Mouse (Mus musculus): ENCODE data around the gene Rnf144b. TPM values are rescaled to one million over a fixed set of nuclear protein-coding genes. Genes with fewer than 3 reads are reported as not detected.

Rnf144b gene
- polyA plus RNA-seq, 1 experiment from 2014 or later, result 1.6 TPM

DNA sequence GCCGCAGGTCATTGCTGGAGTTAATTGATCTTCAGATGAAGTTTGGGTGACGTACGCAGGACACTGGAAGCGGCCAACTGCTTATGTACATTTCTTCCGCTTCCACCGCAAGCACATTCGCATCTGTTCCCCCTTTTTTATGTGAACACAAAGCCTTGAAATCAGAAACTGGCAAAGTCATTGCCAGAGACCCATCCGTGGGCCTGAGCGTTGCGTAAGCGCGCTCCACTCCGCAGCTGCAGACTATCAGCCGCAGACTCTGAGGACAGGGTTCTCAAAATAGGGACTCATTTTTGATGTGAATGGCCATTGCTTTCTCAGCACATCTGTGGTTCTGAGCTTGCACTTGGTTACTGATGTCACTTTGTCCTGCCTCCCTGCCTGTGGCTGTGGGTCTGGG, 28.6 kb downstream of the Rnf144b start:
- H3K4me1 ChIP-seq (replicated peaks; ENCODE audit: insufficient read depth, low read length), result no peaks in the 10 kb centered on the region
- 92% methylated on average over 14 of the region's 14 CpGs for WGBS
- H3K4me2 ChIP-seq (ENCODE audit: low read length), result no peak overlapping the region
- H3K36me3 ChIP-seq (ENCODE audit: insufficient read depth, low read length), result no peaks in the 10 kb centered on the region
- ATAC-seq (replicated peaks; ENCODE audit: low FRiP score, low read depth) (no peak), DNase-seq (ENCODE audit: low spot score) (no peak)
- no peak overlapping the region for H3K9ac ChIP-seq (ENCODE audit: low read depth, low read length)
- H3K9me3 ChIP-seq (replicated peaks; ENCODE audit: low read length), result no peaks in the 10 kb centered on the region
- TF ChIP-seq CTCF (IDR thresholded peaks at IDR 0.05; ENCODE audit: low read depth), result no peak
- H3K27ac ChIP-seq, result no peak overlapping the region
- no peak overlapping the region for H3K4me3 ChIP-seq (replicated peaks; ENCODE audit: low read depth, low read length)
- H3K27me3 ChIP-seq (ENCODE audit: insufficient read depth, low read length), result no peaks in the 10 kb centered on the region

DNA sequence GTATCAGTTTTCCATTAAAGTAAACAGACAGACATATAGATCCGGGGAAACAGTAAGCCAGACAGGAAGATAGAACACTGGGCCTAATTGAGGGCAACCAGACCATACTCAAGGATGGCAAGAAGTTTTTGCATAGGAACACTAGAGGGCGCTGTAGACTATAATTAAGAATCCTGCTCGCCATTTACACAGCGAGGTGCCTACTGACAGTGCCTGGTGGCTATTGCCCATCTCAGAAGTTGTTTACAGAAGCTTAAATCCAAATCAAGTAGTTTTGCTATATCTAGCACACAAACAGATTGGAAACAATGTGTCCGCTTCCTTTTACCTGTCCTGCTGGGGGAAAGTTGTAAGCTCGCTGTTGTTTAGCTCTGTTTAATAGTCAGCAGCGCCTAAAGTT, 29.9 kb downstream of the Rnf144b start:
- peak; percentile 85 for TF ChIP-seq CTCF (IDR thresholded peaks at IDR 0.05; ENCODE audit: low read depth)
- DNase-seq (ENCODE audit: low spot score) (peak; percentile 94), ATAC-seq (replicated peaks; ENCODE audit: low FRiP score, low read depth) (no peak)
- H3K4me3 ChIP-seq (replicated peaks; ENCODE audit: low read depth, low read length), result no peak overlapping the region
- H3K4me1 ChIP-seq (replicated peaks; ENCODE audit: insufficient read depth, low read length), result no peaks in the 10 kb centered on the region
- no peak overlapping the region for H3K27ac ChIP-seq
- H3K4me2 ChIP-seq (ENCODE audit: low read length), result no peak overlapping the region
- H3K9me3 ChIP-seq (replicated peaks; ENCODE audit: low read length), result no peaks in the 10 kb centered on the region
- no peak overlapping the region for H3K9ac ChIP-seq (ENCODE audit: low read depth, low read length)
- H3K36me3 ChIP-seq (ENCODE audit: insufficient read depth, low read length), result no peaks in the 10 kb centered on the region
- 37% methylated on average over 7 of the region's 7 CpGs for WGBS
- H3K27me3 ChIP-seq (ENCODE audit: insufficient read depth, low read length), result no peaks in the 10 kb centered on the region

DNA sequence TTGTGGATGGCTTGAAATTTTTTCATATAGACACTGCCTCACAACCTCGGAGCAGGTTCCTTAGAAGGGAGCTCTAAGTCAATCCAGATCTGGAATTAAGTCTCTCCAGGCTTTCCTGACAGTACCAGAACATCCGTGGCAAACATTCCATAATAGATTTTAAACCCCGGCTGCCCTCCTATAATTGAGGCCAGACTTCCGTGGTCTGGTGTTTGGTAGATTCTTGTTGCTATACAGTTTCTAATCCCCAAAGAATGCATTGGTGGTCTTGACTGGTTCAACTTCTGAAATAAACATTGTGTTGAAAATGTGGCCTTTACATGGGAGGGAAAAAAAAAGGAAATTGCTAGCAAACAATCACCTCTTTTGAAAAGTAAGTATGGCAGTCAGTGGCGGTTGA, 30.8 kb downstream of the Rnf144b start:
- Histone ChIP-seq H3K4me1 (replicated peaks; ENCODE audit: insufficient read depth, low read length) (no peaks in the 10 kb centered on the region), H3K4me3 (replicated peaks; ENCODE audit: low read depth, low read length) (no peak overlapping the region), H3K36me3 (ENCODE audit: insufficient read depth, low read length) (no peaks in the 10 kb centered on the region), H3K4me2 (ENCODE audit: low read length) (no peak overlapping the region), H3K9ac (ENCODE audit: low read depth, low read length) (no peak overlapping the region), H3K9me3 (replicated peaks; ENCODE audit: low read length) (no peaks in the 10 kb centered on the region), H3K27ac (no peak overlapping the region), H3K27me3 (ENCODE audit: insufficient read depth, low read length) (no peaks in the 10 kb centered on the region)
- WGBS, result 79% methylated on average over 5 of the region's 5 CpGs
- ATAC-seq (replicated peaks; ENCODE audit: low FRiP score, low read depth) (no peak), DNase-seq (ENCODE audit: low spot score) (no peak)
- TF ChIP-seq CTCF (IDR thresholded peaks at IDR 0.05; ENCODE audit: low read depth), result no peak

DNA sequence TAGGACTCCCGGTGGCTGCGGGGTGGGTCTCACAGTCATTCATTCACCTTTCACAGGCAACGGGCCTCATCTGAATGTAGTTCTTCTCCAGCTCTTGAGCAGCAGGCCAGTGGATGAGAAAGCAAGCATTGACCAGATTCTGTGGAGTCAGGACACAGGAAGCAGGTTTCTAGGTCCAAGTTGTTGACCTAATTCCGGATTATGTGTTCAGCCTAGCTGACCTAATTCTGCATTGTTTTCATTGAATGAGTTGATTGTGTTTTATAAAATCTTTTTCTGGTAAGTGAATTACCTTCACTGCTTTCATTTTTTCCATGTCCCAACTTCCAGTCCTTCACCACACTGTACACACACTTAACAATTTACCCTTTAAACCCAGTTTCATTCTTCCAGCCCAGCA, 32.4 kb downstream of the Rnf144b start:
- no peak for TF ChIP-seq CTCF (IDR thresholded peaks at IDR 0.05; ENCODE audit: low read depth)
- no peak overlapping the region for H3K9ac ChIP-seq (ENCODE audit: low read depth, low read length)
- WGBS, result 62% methylated on average over 4 of the region's 4 CpGs

DNA sequence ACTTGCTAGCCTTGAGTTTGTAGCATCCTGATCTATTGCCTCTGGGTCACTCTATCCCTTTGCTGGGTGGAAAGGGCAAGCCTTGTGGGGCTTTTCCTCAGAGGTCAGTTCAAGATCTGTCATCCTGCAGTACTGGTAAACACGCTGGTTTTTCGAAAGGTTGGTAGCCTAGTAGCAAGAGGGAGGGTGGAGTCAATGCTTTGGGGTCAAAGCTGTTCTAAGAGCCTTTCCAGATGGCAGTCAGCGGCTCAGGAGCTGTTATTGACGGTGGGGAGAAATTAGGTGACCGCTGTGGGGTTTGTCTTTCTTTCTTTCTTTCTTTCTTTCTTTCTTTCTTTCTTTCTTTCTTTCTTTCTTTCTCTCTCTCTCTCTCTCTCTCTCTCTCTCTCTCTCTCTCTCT, 34.4 kb downstream of the Rnf144b start:
- WGBS, result 31% methylated on average over 5 of the region's 5 CpGs
- H3K36me3 ChIP-seq (ENCODE audit: insufficient read depth, low read length), result no peaks in the 10 kb centered on the region
- no peaks in the 10 kb centered on the region for H3K4me1 ChIP-seq (replicated peaks; ENCODE audit: insufficient read depth, low read length)
- H3K4me2 ChIP-seq (ENCODE audit: low read length), result no peak overlapping the region
- no peaks in the 10 kb centered on the region for H3K27me3 ChIP-seq (ENCODE audit: insufficient read depth, low read length)
- no peak overlapping the region for H3K9ac ChIP-seq (ENCODE audit: low read depth, low read length)
- DNase-seq (ENCODE audit: low spot score) (peak; percentile 26), ATAC-seq (replicated peaks; ENCODE audit: low FRiP score, low read depth) (no peak)
- H3K9me3 ChIP-seq (replicated peaks; ENCODE audit: low read length), result no peaks in the 10 kb centered on the region
- no peak overlapping the region for H3K27ac ChIP-seq
- H3K4me3 ChIP-seq (replicated peaks; ENCODE audit: low read depth, low read length), result no peak overlapping the region
- no peak for TF ChIP-seq CTCF (IDR thresholded peaks at IDR 0.05; ENCODE audit: low read depth)

More for the DNA sequence above, 32.4 kb downstream of the Rnf144b start:
- DNase-seq (ENCODE audit: low spot score) (no peak), ATAC-seq (replicated peaks; ENCODE audit: low FRiP score, low read depth) (no peak)
- no peaks in the 10 kb centered on the region for H3K36me3 ChIP-seq (ENCODE audit: insufficient read depth, low read length)
- H3K27me3 ChIP-seq (ENCODE audit: insufficient read depth, low read length), result no peaks in the 10 kb centered on the region
- H3K9me3 ChIP-seq (replicated peaks; ENCODE audit: low read length), result no peaks in the 10 kb centered on the region
- H3K4me1 ChIP-seq (replicated peaks; ENCODE audit: insufficient read depth, low read length), result no peaks in the 10 kb centered on the region
- H3K4me2 ChIP-seq (ENCODE audit: low read length), result no peak overlapping the region
- H3K4me3 ChIP-seq (replicated peaks; ENCODE audit: low read depth, low read length), result no peak overlapping the region
- H3K27ac ChIP-seq, result no peak overlapping the region

DNA sequence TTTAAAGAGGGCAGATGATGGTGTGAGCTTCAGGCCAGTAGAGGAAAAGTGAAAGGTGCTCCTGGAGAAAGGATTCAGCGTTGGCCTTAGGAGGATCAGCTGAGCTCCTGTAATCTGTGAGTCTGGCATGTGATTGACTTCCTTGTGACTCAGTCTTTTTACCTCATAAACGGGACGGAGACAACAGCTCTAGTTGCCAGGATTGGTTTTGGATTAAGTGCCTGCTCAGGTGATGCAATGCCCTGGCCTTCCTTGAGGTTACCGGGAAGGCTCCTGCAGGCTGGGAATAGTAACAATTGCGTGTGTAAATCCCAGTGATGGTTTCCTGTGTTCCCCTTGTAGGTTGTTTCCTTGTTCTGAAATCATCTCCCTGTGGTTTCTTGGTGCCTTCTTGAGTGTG, 39.5 kb downstream of the Rnf144b start:
- no peak for TF ChIP-seq CTCF (IDR thresholded peaks at IDR 0.05; ENCODE audit: low read depth)
- Histone ChIP-seq H3K27ac (no peak overlapping the region), H3K36me3 (ENCODE audit: insufficient read depth, low read length) (no peaks in the 10 kb centered on the region), H3K4me2 (ENCODE audit: low read length) (no peak overlapping the region), H3K9ac (ENCODE audit: low read depth, low read length) (no peak overlapping the region), H3K9me3 (replicated peaks; ENCODE audit: low read length) (no peaks in the 10 kb centered on the region), H3K27me3 (ENCODE audit: insufficient read depth, low read length) (no peaks in the 10 kb centered on the region), H3K4me1 (replicated peaks; ENCODE audit: insufficient read depth, low read length) (no peaks in the 10 kb centered on the region), H3K4me3 (replicated peaks; ENCODE audit: low read depth, low read length) (no peak overlapping the region)
- DNase-seq (ENCODE audit: low spot score) (no peak), ATAC-seq (replicated peaks; ENCODE audit: low FRiP score, low read depth) (no peak)
- 89% methylated on average over 5 of the region's 5 CpGs for WGBS

DNA sequence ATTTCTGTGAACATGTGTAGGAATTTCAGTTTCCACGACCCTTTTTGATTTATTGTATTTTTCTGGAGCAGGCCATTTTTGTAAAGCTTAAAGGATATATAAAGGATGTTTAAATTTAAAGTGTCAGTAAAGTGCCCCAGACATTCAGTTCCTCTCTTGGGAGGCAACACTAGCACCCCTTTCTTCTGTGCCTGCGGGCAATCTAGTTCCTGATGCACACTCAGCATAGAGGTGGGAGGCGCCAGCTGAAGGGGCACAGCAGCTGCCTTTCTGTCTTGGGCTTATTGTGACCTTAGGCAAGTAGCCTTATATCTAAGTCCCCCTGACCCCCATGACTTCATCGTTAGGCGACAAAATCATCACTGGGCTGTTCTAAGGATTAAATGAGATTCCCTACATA, 42.3 kb downstream of the Rnf144b start:
- no peak for ATAC-seq (replicated peaks; ENCODE audit: low FRiP score, low read depth)
- H3K36me3 ChIP-seq (ENCODE audit: insufficient read depth, low read length), result no peaks in the 10 kb centered on the region
- H3K4me3 ChIP-seq (replicated peaks; ENCODE audit: low read depth, low read length), result no peak overlapping the region
- no peak overlapping the region for H3K27ac ChIP-seq
- H3K9me3 ChIP-seq (replicated peaks; ENCODE audit: low read length), result no peaks in the 10 kb centered on the region
- 69% methylated on average over 5 of the region's 5 CpGs for WGBS
- no peaks in the 10 kb centered on the region for H3K27me3 ChIP-seq (ENCODE audit: insufficient read depth, low read length)
- H3K4me2 ChIP-seq (ENCODE audit: low read length), result no peak overlapping the region
- no peaks in the 10 kb centered on the region for H3K4me1 ChIP-seq (replicated peaks; ENCODE audit: insufficient read depth, low read length)
- TF ChIP-seq CTCF (IDR thresholded peaks at IDR 0.05; ENCODE audit: low read depth), result no peak
- DNase-seq (ENCODE audit: low spot score), result no peak
- no peak overlapping the region for H3K9ac ChIP-seq (ENCODE audit: low read depth, low read length)
